Mouse (Mus musculus) liver, adult 10 weeks (tissue): Measurements from ENCODE around the gene Ccdc92. TPM values are rescaled to one million over a fixed set of nuclear protein-coding genes. Genes with fewer than 3 reads are reported as not detected.

Experiments
- polyA plus RNA-seq: library from polyadenylated mRNA; stranded (reverse); fragments of 350-450 nt; fragmentation: Illumina TruSeq; extraction: RNeasy Lipid Tissue Mini Kit (QIAGEN cat#74804); gene quantifications from one replicate; pipeline ENCODE4 v1.2.3, GENCODE M21; 2014; ENCODE audit warnings: low read depth, low replicate concordance

Gene Ccdc92
- polyA plus RNA-seq: not detected

DNA sequence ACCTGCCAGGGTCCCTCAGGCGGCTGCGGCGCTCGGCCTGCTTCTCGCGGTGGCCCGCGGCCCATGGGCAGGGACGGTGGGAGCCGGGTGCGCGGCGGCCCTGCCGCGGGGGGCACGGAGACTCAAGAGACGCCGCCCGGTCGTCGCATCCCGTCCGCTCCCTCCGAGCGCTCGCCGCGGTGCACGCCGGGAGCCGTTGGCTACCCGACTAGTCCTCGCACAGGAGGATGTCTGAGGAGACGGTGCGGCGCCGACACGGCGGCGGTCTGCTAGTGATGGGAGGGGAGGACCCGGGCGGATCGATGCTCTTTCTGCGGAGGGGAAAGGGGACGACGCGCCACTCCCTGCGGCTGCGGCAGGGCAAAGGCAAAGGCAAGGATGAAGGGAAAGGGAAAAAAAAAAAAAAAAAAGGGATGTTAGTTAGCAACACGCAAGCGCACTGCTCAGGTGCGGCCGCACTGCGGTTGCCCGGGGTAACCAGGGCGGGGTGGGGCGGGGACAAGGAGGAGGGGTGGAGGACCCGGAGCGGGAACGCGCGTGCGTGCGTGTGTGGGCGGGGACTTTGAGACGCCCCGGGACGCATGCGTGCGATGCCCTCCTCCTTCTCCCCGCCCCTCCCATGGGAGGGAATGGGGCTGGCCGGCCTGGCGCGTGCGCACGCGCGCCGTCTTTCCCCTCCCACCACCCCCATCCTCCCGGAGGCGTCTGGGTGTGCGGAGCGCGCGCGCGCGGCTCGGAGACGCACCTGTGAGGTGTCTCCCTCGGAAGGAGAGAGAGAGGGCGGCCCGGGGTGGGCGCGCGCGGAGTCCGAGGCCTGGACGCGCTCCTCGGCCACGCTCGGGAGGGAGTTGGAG lies at the start of gene Ccdc92, which contains the start of gene Zfp664:
Gene Ccdc92 (minus strand): TSS at position 412 of the 854 bp plus-strand sequence.
Gene Zfp664 (plus strand): TSS at position 679 of the 854 bp plus-strand sequence.

Other genes starting within 250 kb of the Ccdc92 start
- 12.0 TPM for gene Atp6v0a2, start 233.8 kb downstream of the Ccdc92 start, polyA plus RNA-seq
- not detected for gene Dnah10, start 137.3 kb downstream of the Ccdc92 start, polyA plus RNA-seq
- gene Zfp664, start 267 bp upstream of the Ccdc92 start, polyA plus RNA-seq: 20.8 TPM
- not detected for gene Rflna, start 140.8 kb upstream of the Ccdc92 start, polyA plus RNA-seq